Mouse (Mus musculus) liver, embryonic 11.5 days (tissue): Measurements from ENCODE around the gene 4930442H23Rik. TPM values are rescaled to one million over a fixed set of nuclear protein-coding genes. Genes with fewer than 3 reads are reported as not detected.
"Not testable (repeated sequence)": the region's sequence is repeated elsewhere in the genome, so short reads cannot be mapped to it uniquely, and the experiment has no call there.

ENCODE experiments used
- ATAC-seq: fragments of 200-750 bp; cut with Nextera tagmentation; replicated peaks from 2 replicates; pipeline ENCODE4 v1.8.0; 2017; ENCODE audit warnings: moderate number of reproducible peaks, mild to moderate bottlenecking, moderate TSS enrichment, moderate library complexity; ENCODE audit not compliant: low FRiP score
- DNase-seq: peaks from one replicate; pipeline ENCODE4 v3.0.0-alpha.2; 2017; ENCODE audit warnings: low spot score
- H3K27ac ChIP-seq: fragments of 300-500 bp; sonication (generic); 2 replicates; pipeline ENCODE4 v1.5.1; 2014; ENCODE audit warnings: mild to moderate bottlenecking, low read depth, low read length, control low read depth
- H3K27me3 ChIP-seq: fragments of 300-500 bp; sonication (generic); replicated peaks from 2 replicates; pipeline ENCODE4 v1.6.1; 2014; ENCODE audit warnings: low read length, mixed read lengths; ENCODE audit not compliant: control insufficient read depth, insufficient read depth
- H3K36me3 ChIP-seq: fragments of 300-500 bp; sonication (generic); 2 replicates; pipeline ENCODE4 v1.6.1; 2014; ENCODE audit warnings: mild to moderate bottlenecking, low read length, moderate library complexity, mixed read lengths; ENCODE audit not compliant: control insufficient read depth, insufficient read depth
- H3K4me1 ChIP-seq: fragments of 300-500 bp; sonication (generic); replicated peaks from 2 replicates; pipeline ENCODE4 v1.6.1; 2014; ENCODE audit warnings: low read length, mixed read lengths; ENCODE audit not compliant: control insufficient read depth, insufficient read depth
- H3K4me2 ChIP-seq: fragments of 300-500 bp; sonication (generic); 2 replicates; pipeline ENCODE4 v1.6.1; 2014; ENCODE audit warnings: mild to moderate bottlenecking, control low read depth, moderate library complexity
- H3K4me3 ChIP-seq: fragments of 300-500 bp; sonication (generic); 2 replicates; pipeline ENCODE4 v1.5.1; 2014; ENCODE audit warnings: low read depth, low read length, control low read depth
- H3K9ac ChIP-seq: fragments of 300-500 bp; sonication (generic); 2 replicates; pipeline ENCODE4 v1.6.1; 2014; ENCODE audit warnings: low read depth, low read length, control low read depth
- H3K9me3 ChIP-seq: fragments of 300-500 bp; sonication (generic); 2 replicates; pipeline ENCODE4 v1.6.1; 2016; ENCODE audit warnings: low read length, inconsistent platforms, mixed read lengths; ENCODE audit not compliant: control insufficient read depth
- WGBS: fragments of 180-500 bp; shearing (Covaris S2); extraction: QIAGEN DNeasy Blood & Tissue Kit; methylation state at CpG from one replicate; pipeline ENCODE4 v1.1.7; 2014; 5-methylcytosine and 5-hydroxymethylcytosine counted together
- polyA plus RNA-seq: library from polyadenylated mRNA; unstranded; fragments of >200 nt; fragmentation: Nextera tagmentation; extraction: Ambion mirVana; gene quantifications from 2 replicates; pipeline ENCODE4 v1.2.1, GENCODE M21; 2014

Gene 4930442H23Rik
- polyA plus RNA-seq, result not detected in 2 replicates

DNA sequence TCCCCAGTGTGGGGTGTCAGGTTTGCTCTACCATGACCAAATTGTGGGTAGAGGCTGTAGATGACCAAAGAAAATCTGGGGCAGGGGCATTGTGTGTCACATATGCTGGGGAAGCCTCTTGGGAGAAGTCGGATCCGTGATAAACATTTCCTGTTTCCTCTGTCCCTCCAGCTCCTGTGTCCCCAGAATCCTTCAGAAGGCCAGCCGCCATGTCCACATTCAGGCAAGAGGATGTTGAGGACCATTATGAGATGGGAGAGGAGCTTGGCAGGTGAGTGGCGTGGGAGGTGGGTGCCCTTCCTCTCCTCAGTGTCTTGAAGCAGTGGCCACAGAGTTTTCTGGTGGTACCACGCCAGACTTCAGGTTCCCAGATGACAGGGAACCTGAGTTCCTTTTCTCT lies at the start of gene 4930442H23Rik:
Gene 4930442H23Rik, minus strand, starts transcription at position 45 of the 400 bp plus-strand sequence.
- H3K4me1 ChIP-seq, result peaks cover 19% of the 10 kb centered on the region

DNA sequence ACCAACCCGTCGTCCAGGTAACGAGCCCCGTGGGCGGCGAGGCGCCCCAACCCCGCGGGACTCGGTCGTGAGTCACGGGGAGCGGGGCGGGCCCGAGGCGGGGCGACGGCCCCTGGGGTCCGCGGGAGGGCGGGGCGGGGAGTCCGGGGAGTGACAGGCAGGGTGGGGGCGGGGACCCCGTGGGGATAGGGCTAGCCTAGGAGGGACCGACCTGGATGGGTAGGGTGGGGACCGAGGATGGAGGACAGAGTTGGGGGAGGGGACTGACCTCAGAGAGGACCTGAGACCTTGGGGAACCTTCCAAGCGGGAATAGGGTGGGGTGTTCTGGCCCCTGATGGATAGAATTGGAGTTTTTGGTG lies 49.6 kb upstream of the 4930442H23Rik start:
- peak overlapping the region; percentile 25; the same call in 1 of the 2 replicates for H3K27ac ChIP-seq
- H3K27me3 ChIP-seq, result peaks cover 62% of the 10 kb centered on the region
- ATAC-seq, result peak; percentile 65; the same call in 1 of the 2 replicates
- H3K4me3 ChIP-seq, result peak overlapping the region; percentile 75
- H3K36me3 ChIP-seq, result no peaks in the 10 kb centered on the region
- DNase-seq, result no peak
- H3K4me1 ChIP-seq, result peaks cover 10% of the 10 kb centered on the region
- H3K9me3 ChIP-seq, result no peaks in the 10 kb centered on the region
- WGBS, result 1% methylated on average over 22 of the region's 28 CpGs
- peak overlapping the region; percentile 79 for H3K4me2 ChIP-seq
- peak overlapping the region; percentile 75 for H3K9ac ChIP-seq

More for the DNA sequence above, at the start of gene 4930442H23Rik:
- Histone ChIP-seq H3K27ac (peak within 1 kb of the TSS; percentile 78), H3K36me3 (peaks cover 52% of the 10 kb centered on the region), H3K4me3 (peak within 1 kb of the TSS; percentile 65), H3K27me3 (no peaks in the 10 kb centered on the region), H3K4me2 (peak within 1 kb of the TSS; percentile 82), H3K9ac (peak within 1 kb of the TSS; percentile 73), H3K9me3 (no peaks in the 10 kb centered on the region)
- no peak for DNase-seq
- no peak for ATAC-seq
- 71% methylated on average over 5 of the region's 5 CpGs for WGBS

DNA sequence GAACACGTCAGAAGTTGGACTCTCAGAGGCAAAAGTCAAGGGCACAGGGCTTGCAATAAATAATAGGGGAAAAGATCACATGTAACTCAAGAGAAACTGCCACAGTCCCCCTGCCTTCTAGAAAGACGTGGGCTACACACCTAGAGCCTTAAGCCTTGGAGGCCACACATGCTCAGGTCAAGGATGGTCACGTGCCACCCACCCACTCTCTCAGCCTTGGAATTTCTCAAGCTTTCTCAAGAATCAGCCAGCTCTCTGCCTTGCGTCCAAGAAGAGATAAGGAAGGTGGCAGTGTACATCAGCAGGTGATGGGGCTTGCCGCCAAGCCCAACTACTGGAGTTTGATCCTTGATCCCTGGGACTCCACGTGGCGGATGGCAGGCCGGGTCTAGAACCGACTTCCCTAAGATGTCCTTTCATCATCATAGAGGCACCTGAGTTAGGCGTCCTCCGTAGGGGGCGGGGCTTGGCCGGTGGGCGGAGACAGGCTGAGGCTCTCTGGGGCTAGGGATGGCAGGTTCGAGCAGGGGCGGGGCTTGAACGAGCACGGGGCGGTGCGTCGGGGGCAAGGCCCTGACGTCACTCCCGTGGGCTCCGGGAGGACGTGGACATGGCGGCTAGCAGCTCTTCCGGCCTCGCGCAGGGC lies 49.1 kb upstream of the 4930442H23Rik start, which contains the start of gene Zfr2:
Gene Zfr2, plus strand, starts transcription at position 576 of the 646 bp plus-strand sequence.
- ATAC-seq, result peak; percentile 93
- DNase-seq, result peak; percentile 90
- Histone ChIP-seq H3K9ac (peak within 1 kb of the TSS; percentile 75), H3K27me3 (peaks cover 63% of the 10 kb centered on the region), H3K4me2 (peak within 1 kb of the TSS; percentile 79), H3K36me3 (no peaks in the 10 kb centered on the region), H3K4me3 (peak within 1 kb of the TSS; percentile 75), H3K27ac (peak within 1 kb of the TSS; percentile 25; the same call in 1 of the 2 replicates), H3K4me1 (peaks cover 10% of the 10 kb centered on the region), H3K9me3 (no peaks in the 10 kb centered on the region)
- WGBS, result 7% methylated on average over 28 of the region's 29 CpGs

DNA sequence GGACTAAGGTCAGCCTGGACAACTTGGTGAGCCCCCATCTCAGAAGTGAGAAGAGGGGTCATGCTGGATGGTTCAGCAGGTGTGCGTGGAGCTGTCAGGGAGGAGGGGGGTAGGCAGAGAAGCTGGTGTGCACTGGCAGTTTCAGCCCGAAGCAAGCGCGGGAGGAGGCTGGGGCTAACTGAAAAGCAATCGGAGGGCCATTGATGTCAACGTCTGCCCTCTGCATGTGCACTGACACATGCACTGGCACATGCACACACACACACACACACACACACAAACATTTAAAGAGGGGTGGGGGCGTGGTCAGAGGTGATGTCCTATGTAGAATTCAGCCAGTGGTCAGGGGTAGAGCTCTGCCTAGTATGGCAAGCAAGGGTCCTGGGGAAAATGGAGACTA lies 47.8 kb upstream of the 4930442H23Rik start:
- DNase-seq (no peak), ATAC-seq (no peak)
- no peak overlapping the region for H3K4me2 ChIP-seq
- H3K36me3 ChIP-seq, result no peaks in the 10 kb centered on the region
- H3K27me3 ChIP-seq, result peaks cover 53% of the 10 kb centered on the region
- peaks cover 10% of the 10 kb centered on the region for H3K4me1 ChIP-seq
- no peak overlapping the region for H3K9ac ChIP-seq
- H3K27ac ChIP-seq, result no peak overlapping the region
- 51% methylated on average over 7 of the region's 7 CpGs for WGBS
- H3K4me3 ChIP-seq, result no peak overlapping the region
- no peaks in the 10 kb centered on the region for H3K9me3 ChIP-seq

DNA sequence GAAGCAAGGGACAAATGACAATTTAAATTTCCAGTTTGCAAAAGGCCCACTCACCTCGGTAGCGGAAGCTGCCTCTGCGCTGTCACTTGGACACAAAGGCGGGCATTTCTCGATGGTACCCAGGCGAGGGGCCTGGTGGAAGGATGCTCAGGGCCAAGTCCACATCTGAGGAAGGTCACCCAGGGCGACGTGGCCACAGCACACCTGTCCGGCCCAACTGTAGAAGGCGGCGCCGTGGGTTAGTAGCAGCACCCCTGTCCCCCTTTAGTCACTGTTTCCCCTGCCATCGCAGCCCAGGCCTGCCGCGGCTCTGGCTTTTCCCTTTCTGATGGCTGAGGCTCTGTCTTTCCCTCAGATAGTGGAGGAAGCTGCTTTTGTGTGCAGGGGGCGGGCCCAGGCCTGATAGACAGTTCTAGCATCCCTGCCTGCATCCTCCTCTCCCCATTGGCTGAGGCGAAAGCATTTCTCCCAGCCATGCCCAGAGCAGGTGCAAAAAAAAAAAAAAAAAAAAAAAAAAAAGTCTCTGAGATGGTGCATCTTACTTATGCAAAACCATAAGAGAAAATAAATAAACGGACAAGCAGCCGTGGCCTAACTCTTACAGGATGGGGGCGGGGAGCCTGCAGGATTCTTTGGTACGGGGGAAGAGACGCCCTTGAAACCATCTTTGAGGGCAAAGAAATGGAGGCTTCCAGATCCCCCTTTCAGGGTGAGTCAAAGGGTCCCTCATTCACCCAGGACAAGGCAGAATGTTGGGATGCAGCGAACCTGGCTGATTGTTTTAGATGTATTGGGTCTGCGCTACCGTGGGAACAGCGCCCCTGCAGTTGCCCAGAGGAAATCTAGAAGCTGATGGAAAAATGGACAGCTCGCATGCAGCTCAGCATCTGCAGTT lies 47.0 kb upstream of the 4930442H23Rik start, which contains the start of gene Atcay:
Gene Atcay, minus strand, starts transcription at position 396 of the 895 bp plus-strand sequence.
- ATAC-seq, result no peak
- no peak for DNase-seq
- H3K9me3 ChIP-seq, result no peaks in the 10 kb centered on the region
- 12% methylated on average over 27 of the region's 27 CpGs for WGBS
- H3K27ac ChIP-seq, result no peak within 1 kb of the TSS
- no peak within 1 kb of the TSS for H3K4me2 ChIP-seq
- H3K36me3 ChIP-seq, result no peaks in the 10 kb centered on the region
- H3K27me3 ChIP-seq, result peaks cover 50% of the 10 kb centered on the region
- H3K9ac ChIP-seq, result no peak within 1 kb of the TSS
- H3K4me1 ChIP-seq, result peaks cover 10% of the 10 kb centered on the region
- no peak within 1 kb of the TSS; the same call in 1 of the 2 replicates for H3K4me3 ChIP-seq

DNA sequence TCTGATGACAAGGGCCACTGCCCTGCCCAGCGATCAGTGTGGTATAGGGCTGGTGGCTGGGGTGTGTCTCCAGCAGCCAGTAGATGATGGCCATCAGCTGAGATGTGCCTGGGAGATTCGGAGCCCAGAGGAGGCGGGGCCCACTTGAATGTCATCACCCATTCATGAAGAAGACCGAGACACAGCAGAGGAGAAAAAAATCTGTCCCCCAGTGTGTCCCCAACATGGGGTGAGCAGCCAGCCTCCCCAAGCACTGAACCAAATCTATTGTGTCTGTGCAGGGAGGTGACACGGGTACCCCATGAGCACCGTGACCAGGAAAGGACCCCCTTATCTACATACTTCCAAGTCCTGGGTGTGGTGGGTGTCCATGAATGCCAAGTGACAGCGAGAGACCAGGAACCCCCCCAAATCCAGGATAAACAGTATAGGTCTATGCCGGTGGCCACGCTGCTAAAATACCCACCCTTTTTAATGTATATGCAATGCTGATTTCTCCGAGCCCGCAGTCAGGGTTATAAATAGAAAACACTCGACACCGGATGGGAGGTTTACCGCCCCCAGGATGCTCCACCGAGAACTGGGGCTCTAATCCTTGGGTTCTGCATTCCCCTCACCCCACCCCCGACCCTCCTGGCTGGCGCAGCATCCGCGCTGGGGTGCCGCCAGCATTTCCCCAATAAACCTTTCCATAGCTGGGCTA lies 46.2 kb upstream of the 4930442H23Rik start:
- H3K27me3 ChIP-seq, result peaks cover 48% of the 10 kb centered on the region
- peaks cover 10% of the 10 kb centered on the region for H3K4me1 ChIP-seq
- DNase-seq, result no peak
- no peaks in the 10 kb centered on the region for H3K36me3 ChIP-seq
- no peak overlapping the region for H3K4me2 ChIP-seq
- 15% methylated on average over 20 of the region's 20 CpGs for WGBS
- H3K27ac ChIP-seq, result no peak overlapping the region
- H3K4me3 ChIP-seq, result no peak overlapping the region
- no peak overlapping the region for H3K9ac ChIP-seq
- H3K9me3 ChIP-seq, result no peaks in the 10 kb centered on the region
- no peak for ATAC-seq

DNA sequence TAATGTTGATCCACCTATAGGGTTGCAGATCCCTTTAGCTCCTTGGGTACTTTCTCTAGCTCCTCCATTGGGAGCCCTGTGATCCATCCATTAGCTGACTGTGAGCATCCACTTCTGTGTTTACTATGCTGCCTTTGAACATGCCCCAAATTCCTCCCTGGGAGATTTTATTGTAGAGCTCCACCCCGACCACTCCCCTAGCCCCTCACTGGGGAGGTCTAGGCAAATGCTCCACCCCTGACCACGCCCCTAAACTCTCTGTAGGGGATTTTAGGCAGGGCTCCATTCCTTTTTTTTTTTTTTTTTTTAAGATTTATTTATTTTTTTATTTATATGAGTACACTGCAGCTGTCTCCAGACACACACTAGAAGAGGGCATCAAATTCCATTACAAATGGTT lies 40.1 kb upstream of the 4930442H23Rik start:
- 38% methylated on average over 2 of the region's 2 CpGs for WGBS

DNA sequence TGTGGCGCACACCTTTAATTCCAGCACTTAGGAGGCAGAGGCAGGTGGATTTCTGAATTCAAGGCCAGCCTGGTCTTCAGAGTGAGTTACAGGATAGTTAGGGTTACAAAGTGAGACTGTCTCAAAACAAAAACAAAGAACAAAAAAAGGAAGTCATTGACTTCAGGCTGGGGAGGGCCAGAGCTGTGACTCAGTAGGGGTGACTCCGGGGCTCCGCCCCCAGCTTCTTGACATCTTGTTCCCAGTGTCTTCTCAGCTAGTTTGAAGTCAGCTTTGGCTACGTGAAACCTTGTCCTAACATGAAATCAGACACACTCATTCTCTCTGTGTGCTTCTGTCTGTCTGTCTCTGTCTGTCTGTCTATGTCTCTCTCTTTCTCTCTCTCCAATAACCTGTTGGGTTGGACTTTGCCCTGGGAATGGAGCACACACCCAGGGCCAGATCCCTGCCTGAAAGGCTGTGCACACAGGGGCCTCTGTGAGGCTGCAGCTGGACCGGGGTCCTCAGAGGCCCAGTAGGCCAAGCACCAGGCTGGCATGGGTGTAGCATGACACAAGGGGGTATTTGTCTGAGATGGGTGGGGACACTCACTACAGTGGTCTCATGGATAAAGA lies 37.9 kb upstream of the 4930442H23Rik start:
- Histone ChIP-seq H3K4me2 (no peak overlapping the region), H3K4me1 (no peaks in the 10 kb centered on the region), H3K36me3 (no peaks in the 10 kb centered on the region), H3K27ac (no peak overlapping the region), H3K9ac (no peak overlapping the region), H3K27me3 (peaks cover 3% of the 10 kb centered on the region), H3K4me3 (no peak overlapping the region), H3K9me3 (no peaks in the 10 kb centered on the region)
- no peak for DNase-seq
- ATAC-seq, result no peak
- 68% methylated on average over 5 of the region's 5 CpGs for WGBS

More for the DNA sequence above, 40.1 kb upstream of the 4930442H23Rik start:
- H3K4me3 ChIP-seq, H3K27ac ChIP-seq, H3K36me3 ChIP-seq, ATAC-seq, H3K4me1 ChIP-seq, H3K4me2 ChIP-seq, H3K9me3 ChIP-seq, H3K9ac ChIP-seq, DNase-seq: not testable (repeated sequence)
- peaks cover 12% of the 10 kb centered on the region for H3K27me3 ChIP-seq
